Mouse (Mus musculus) thymus, postnatal 10 days (tissue): ENCODE measurements around the gene Prss57.
"Not testable (repeated sequence)": the region's sequence is repeated elsewhere in the genome, so short reads cannot be mapped to it uniquely, and the experiment has no call there.

Source experiments
- DNase-seq, 2 experiments: peaks; one replicate each; pipeline ENCODE4 v3.0.0; 2021; ENCODE audit warnings: low spot score in 2 of 2

The Prss57 gene

GRCm38 (mm10) chr10:79781956-79782355 lies 8.8 kb downstream of the Prss57 start:
- peak; percentile 66 to 77 for DNase-seq

- no peak for DNase-seq
Measured at GRCm38 (mm10) chr10:79781139-79781538, 9.6 kb downstream of the Prss57 start.

- peak; percentile 66 to 68 for DNase-seq
Measured at GRCm38 (mm10) chr10:79780664-79781015, 10.1 kb downstream of the Prss57 start.

GRCm38 (mm10) chr10:79779784-79780663 lies 10.7 kb downstream of the Prss57 start:
- peak; percentile 89 to 95 for DNase-seq

- DNase-seq, result no peak
Measured at GRCm38 (mm10) chr10:79779193-79779592, 11.6 kb downstream of the Prss57 start.

GRCm38 (mm10) chr10:79778006-79778405 lies 12.8 kb downstream of the Prss57 start:
- DNase-seq, result no peak

- DNase-seq, result no peak
Measured at GRCm38 (mm10) chr10:79777103-79777531, 13.6 kb downstream of the Prss57 start, which contains the start of gene Fstl3. Gene Fstl3, plus strand, starts transcription at chr10:79777272.

- no peak for DNase-seq
Measured at GRCm38 (mm10) chr10:79774486-79775279, 16.1 kb downstream of the Prss57 start.

GRCm38 (mm10) chr10:79773208-79773607 lies 17.6 kb downstream of the Prss57 start:
- DNase-seq, result no peak

GRCm38 (mm10) chr10:79772320-79772719 lies 18.4 kb downstream of the Prss57 start:
- DNase-seq, result no peak

GRCm38 (mm10) chr10:79769329-79769728 lies 21.4 kb downstream of the Prss57 start:
- no peak for DNase-seq

GRCm38 (mm10) chr10:79768400-79768799 lies 22.4 kb downstream of the Prss57 start:
- DNase-seq, result peak; percentile 68 to 78

- peak; percentile 63 to 70 for DNase-seq
Measured at GRCm38 (mm10) chr10:79767372-79768244, 23.2 kb downstream of the Prss57 start.

GRCm38 (mm10) chr10:79766508-79767325 lies 24.0 kb downstream of the Prss57 start, which contains the start of gene Rnf126:
Gene Rnf126, minus strand, starts transcription at chr10:79766952.
- peak; percentile 96 to 98 for DNase-seq

GRCm38 (mm10) chr10:79766001-79766507 lies 24.7 kb downstream of the Prss57 start:
- no peak for DNase-seq

GRCm38 (mm10) chr10:79765228-79765745 lies 25.5 kb downstream of the Prss57 start:
- no peak for DNase-seq

- DNase-seq, result no peak
Measured at GRCm38 (mm10) chr10:79764234-79764633, 26.5 kb downstream of the Prss57 start.

GRCm38 (mm10) chr10:79762875-79763274 lies 27.9 kb downstream of the Prss57 start:
- no peak for DNase-seq

GRCm38 (mm10) chr10:79760603-79761143 lies 30.1 kb downstream of the Prss57 start:
- DNase-seq, result no peak

GRCm38 (mm10) chr10:79759675-79760074 lies 31.1 kb downstream of the Prss57 start:
- DNase-seq, result not testable (repeated sequence)
